Mouse (Mus musculus) small intestine, adult 2 months (tissue): ENCODE results near the gene Per3.

Source experiments
- CTCF ChIP-seq: fragments of 200-500 bp; IDR thresholded peaks from 2 replicates; pipeline ENCODE4 v1.5.1; 2012; ENCODE audit warnings: low read depth, mild to moderate bottlenecking, control low read depth, inconsistent platforms, low read length, moderate library complexity, mixed read lengths; ENCODE audit not compliant: insufficient replicate concordance, insufficient read length; ENCODE audit errors: extremely low read depth
- POLR2A ChIP-seq: fragments of 200-500 bp; IDR thresholded peaks from 2 replicates; pipeline ENCODE4 v1.6.1; 2012; ENCODE audit warnings: low read depth, mild to moderate bottlenecking, control low read depth, inconsistent platforms, low read length, moderate library complexity

- TF ChIP-seq CTCF = no peak
- TF ChIP-seq POLR2A = no peak
Observed at GRCm38 (mm10) chr4:150996797-150997196, 47.7 kb downstream of the Per3 start, which contains the start of gene Uts2.
